Mouse (Mus musculus) testis, adult 2 months (tissue): ENCODE measurements around the gene Gramd4.

ENCODE experiments used
- CTCF ChIP-seq: fragments of 200-500 bp; IDR thresholded peaks from 2 replicates; pipeline ENCODE4 v1.5.1; 2012; ENCODE audit warnings: low read depth, mild to moderate bottlenecking, inconsistent platforms, low read length, moderate library complexity; ENCODE audit not compliant: control insufficient read depth, insufficient read depth, insufficient replicate concordance
- POLR2A ChIP-seq: fragments of 200-500 bp; IDR thresholded peaks from 2 replicates; pipeline ENCODE4 v1.6.1; 2012; ENCODE audit warnings: low read depth, mild to moderate bottlenecking, inconsistent platforms, low read length, moderate library complexity; ENCODE audit not compliant: control insufficient read depth

GRCm38 (mm10) chr15:86075305-86076047 lies 18.0 kb downstream of the Gramd4 start:
- no peak for TF ChIP-seq POLR2A
- TF ChIP-seq CTCF: no peak
